Mouse (Mus musculus): ENCODE measurements around the gene Phlpp1. TPM values are rescaled to one million over a fixed set of nuclear protein-coding genes. Genes with fewer than 3 reads are reported as not detected.
A peak's percentile ranks its signal among the peaks of the same experiment; 100 is the strongest.

Gene Phlpp1
- polyA plus RNA-seq, 1 experiment from 2014 or later: 4.2 TPM

GRCm38 (mm10) chr1:106221964-106222363 lies 50.4 kb downstream of the Phlpp1 start:
- no peaks in the 10 kb centered on the region for H3K27me3 ChIP-seq
- H3K4me2 ChIP-seq: no peak overlapping the region
- 42% methylated on average over 2 of the region's 2 CpGs for WGBS
- ATAC-seq (replicated peaks; ENCODE audit: insufficient number of reproducible peaks, insufficient read depth, low FRiP score, low read depth): no peak
- no peak overlapping the region for H3K9ac ChIP-seq
- 0 out of 2 replicates have a peak, but pooled peaks cover 2% of the 10 kb centered on the region for H3K9me3 ChIP-seq (replicated peaks)
- H3K36me3 ChIP-seq: no peaks in the 10 kb centered on the region
- H3K4me1 ChIP-seq (replicated peaks): peaks cover 21% of the 10 kb centered on the region
- peak overlapping the region; percentile 52 for H3K27ac ChIP-seq
- H3K4me3 ChIP-seq: no peak overlapping the region

- H3K27me3 ChIP-seq: no peaks in the 10 kb centered on the region
- H3K4me3 ChIP-seq: no peak overlapping the region
- 0 out of 2 replicates have a peak, but pooled peaks cover 2% of the 10 kb centered on the region for H3K9me3 ChIP-seq (replicated peaks)
- no peak overlapping the region for H3K9ac ChIP-seq
- H3K4me1 ChIP-seq (replicated peaks): peaks cover 20% of the 10 kb centered on the region
- ATAC-seq (replicated peaks; ENCODE audit: insufficient number of reproducible peaks, insufficient read depth, low FRiP score, low read depth): no peak
- 76% methylated on average over 7 of the region's 7 CpGs for WGBS
- no peak overlapping the region for H3K4me2 ChIP-seq
- H3K36me3 ChIP-seq: no peaks in the 10 kb centered on the region
- no peak overlapping the region; the same call in 1 of the 2 replicates for H3K27ac ChIP-seq
Observed at GRCm38 (mm10) chr1:106226613-106227012, 55.1 kb downstream of the Phlpp1 start.

- H3K27me3 ChIP-seq: no peaks in the 10 kb centered on the region
- H3K36me3 ChIP-seq: no peaks in the 10 kb centered on the region
- H3K9ac ChIP-seq: no peak overlapping the region
- peak overlapping the region; percentile 40; the same call in 1 of the 2 replicates for H3K27ac ChIP-seq
- ATAC-seq (replicated peaks; ENCODE audit: insufficient number of reproducible peaks, insufficient read depth, low FRiP score, low read depth): no peak
- no peak overlapping the region for H3K4me2 ChIP-seq
- no peaks in the 10 kb centered on the region for H3K9me3 ChIP-seq (replicated peaks)
- peaks cover 21% of the 10 kb centered on the region for H3K4me1 ChIP-seq (replicated peaks)
- H3K4me3 ChIP-seq: no peak overlapping the region
- 80% methylated on average over 3 of the region's 3 CpGs for WGBS
Observed at GRCm38 (mm10) chr1:106230313-106230712, 58.8 kb downstream of the Phlpp1 start.

GRCm38 (mm10) chr1:106231345-106231744 lies 59.8 kb downstream of the Phlpp1 start:
- Histone ChIP-seq H3K4me2 (no peak overlapping the region), H3K9me3 (replicated peaks) (no peaks in the 10 kb centered on the region), H3K9ac (no peak overlapping the region), H3K4me1 (replicated peaks) (peaks cover 23% of the 10 kb centered on the region), H3K27me3 (no peaks in the 10 kb centered on the region), H3K4me3 (no peak overlapping the region), H3K27ac (no peak overlapping the region), H3K36me3 (no peaks in the 10 kb centered on the region)
- WGBS: 81% methylated on average over 5 of the region's 5 CpGs
- no peak for ATAC-seq (replicated peaks; ENCODE audit: insufficient number of reproducible peaks, insufficient read depth, low FRiP score, low read depth)

DNA sequence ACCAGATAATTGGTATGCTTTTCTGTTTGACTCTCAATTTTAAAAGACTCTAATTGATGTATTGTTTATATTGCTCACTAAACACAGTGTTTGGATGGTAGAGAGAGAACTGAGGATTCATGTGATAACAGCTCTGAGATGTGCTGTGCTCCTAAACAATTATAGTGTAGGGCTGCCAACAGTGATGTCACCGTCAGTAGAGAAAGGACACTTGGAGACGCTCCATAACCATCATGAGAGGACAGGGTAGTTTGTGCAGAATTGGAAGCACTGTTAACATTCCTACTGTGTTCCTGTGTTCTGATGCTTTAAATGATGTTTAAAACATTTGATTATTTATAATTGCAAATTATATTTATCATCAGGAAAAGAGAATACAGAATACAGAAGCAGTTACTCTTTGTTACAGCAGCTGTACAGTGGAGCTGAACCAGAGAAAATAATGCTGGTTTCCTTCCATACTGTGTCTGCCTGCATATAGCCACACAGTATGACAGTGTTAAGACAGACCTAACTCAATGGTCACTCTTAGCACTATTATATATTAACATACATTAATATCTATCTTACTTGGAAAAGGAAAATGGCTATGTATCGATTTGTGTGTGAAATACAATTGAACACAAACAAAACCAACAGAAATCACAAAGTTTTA lies 60.4 kb downstream of the Phlpp1 start:
- Histone ChIP-seq H3K4me3 (no peak overlapping the region), H3K4me2 (no peak overlapping the region), H3K36me3 (no peaks in the 10 kb centered on the region), H3K27me3 (no peaks in the 10 kb centered on the region), H3K9me3 (replicated peaks) (no peaks in the 10 kb centered on the region), H3K4me1 (replicated peaks) (peaks cover 20% of the 10 kb centered on the region), H3K27ac (no peak overlapping the region), H3K9ac (no peak overlapping the region)
- 46% methylated on average over 3 of the region's 3 CpGs for WGBS
- ATAC-seq (replicated peaks; ENCODE audit: insufficient number of reproducible peaks, insufficient read depth, low FRiP score, low read depth): peak; percentile 55; the same call in 1 of the 2 replicates

GRCm38 (mm10) chr1:106232460-106232850 lies 60.9 kb downstream of the Phlpp1 start:
- 85% methylated on average over 4 of the region's 4 CpGs for WGBS
- no peak overlapping the region for H3K4me3 ChIP-seq
- ATAC-seq (replicated peaks; ENCODE audit: insufficient number of reproducible peaks, insufficient read depth, low FRiP score, low read depth): no peak
- H3K4me2 ChIP-seq: no peak overlapping the region
- H3K9me3 ChIP-seq (replicated peaks): no peaks in the 10 kb centered on the region
- H3K4me1 ChIP-seq (replicated peaks): peaks cover 24% of the 10 kb centered on the region
- H3K36me3 ChIP-seq: no peaks in the 10 kb centered on the region
- no peak overlapping the region for H3K27ac ChIP-seq
- H3K27me3 ChIP-seq: no peaks in the 10 kb centered on the region
- no peak overlapping the region for H3K9ac ChIP-seq

DNA sequence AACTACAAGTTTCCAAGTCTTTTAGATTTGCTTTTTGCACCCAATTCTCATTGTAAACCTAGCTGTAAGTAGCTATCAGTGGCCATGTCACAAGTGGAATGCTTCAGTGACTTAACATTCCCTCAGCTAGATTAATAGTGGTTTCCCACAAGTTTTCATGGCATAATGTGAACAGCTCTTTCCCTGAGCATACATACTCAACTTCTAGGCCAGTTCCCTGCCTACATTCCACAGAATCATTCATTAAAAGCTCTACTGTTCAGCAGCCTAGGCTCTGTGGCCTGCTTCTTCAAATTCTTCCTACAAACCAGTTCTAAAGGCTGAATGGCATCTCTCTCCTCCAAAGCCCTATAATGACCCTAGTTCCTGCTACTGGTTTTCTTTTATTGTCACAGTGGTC lies 65.4 kb downstream of the Phlpp1 start:
- no peak for ATAC-seq (replicated peaks; ENCODE audit: insufficient number of reproducible peaks, insufficient read depth, low FRiP score, low read depth)
- Histone ChIP-seq H3K4me3 (no peak overlapping the region), H3K27me3 (no peaks in the 10 kb centered on the region), H3K4me2 (no peak overlapping the region), H3K9ac (no peak overlapping the region), H3K4me1 (replicated peaks) (peaks cover 31% of the 10 kb centered on the region), H3K36me3 (no peaks in the 10 kb centered on the region), H3K9me3 (replicated peaks) (no peaks in the 10 kb centered on the region), H3K27ac (no peak overlapping the region)

DNA sequence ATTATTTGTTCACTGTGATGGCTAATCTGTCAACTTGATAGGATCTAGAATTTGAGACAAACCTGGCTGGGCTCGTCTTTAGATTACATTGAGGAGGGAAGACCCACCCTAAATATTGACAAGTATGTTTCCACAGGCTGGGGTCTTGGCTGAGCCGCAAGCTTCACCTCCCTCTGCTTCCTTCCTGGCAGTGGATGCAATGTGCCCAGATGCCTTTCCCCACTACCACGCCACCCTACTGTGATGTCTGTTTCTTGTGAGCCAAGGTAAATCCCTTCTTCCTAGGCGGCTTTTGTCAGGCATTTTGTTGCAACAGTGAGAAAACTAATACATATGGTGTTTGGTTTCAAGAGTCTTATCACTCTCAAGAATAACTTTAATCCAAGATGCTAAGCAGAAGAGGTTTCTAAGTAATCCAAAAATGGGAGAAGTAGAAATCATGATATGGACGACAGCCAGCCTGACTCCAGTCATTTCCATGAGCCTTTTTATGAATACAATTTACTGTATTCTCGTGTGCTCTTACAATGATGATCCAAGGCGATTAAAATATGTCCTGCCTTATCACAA lies 68.6 kb downstream of the Phlpp1 start:
- Histone ChIP-seq H3K4me2 (no peak overlapping the region), H3K36me3 (no peaks in the 10 kb centered on the region), H3K4me3 (no peak overlapping the region), H3K9me3 (replicated peaks) (no peaks in the 10 kb centered on the region), H3K27me3 (no peaks in the 10 kb centered on the region), H3K9ac (no peak overlapping the region), H3K4me1 (replicated peaks) (peaks cover 35% of the 10 kb centered on the region), H3K27ac (no peak overlapping the region)
- WGBS: 68% methylated on average over 7 of the region's 7 CpGs
- no peak for ATAC-seq (replicated peaks; ENCODE audit: insufficient number of reproducible peaks, insufficient read depth, low FRiP score, low read depth)

DNA sequence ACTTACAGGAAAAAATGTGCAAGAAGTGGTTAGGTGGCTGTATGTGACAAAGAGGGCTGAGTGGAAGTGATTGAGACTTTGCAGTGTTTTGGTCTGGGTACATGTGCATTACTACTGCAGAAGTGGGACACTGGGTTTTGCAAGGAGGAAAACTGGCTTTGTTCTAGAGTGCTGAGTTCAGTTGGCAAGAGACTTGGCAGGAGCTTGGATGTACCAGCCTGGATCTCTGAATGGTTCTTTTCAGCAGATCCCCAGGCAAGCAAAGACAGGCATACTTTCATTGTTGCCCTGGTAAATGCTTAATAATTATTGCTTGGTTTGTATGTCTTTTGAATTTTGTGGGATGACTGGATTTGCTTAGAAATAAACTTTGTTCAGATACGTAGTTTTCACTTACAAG lies 69.5 kb downstream of the Phlpp1 start:
- H3K4me2 ChIP-seq: no peak overlapping the region
- no peak for ATAC-seq (replicated peaks; ENCODE audit: insufficient number of reproducible peaks, insufficient read depth, low FRiP score, low read depth)

GRCm38 (mm10) chr1:106242129-106242528 lies 70.6 kb downstream of the Phlpp1 start:
- ATAC-seq (replicated peaks; ENCODE audit: insufficient number of reproducible peaks, insufficient read depth, low FRiP score, low read depth): no peak

More for the DNA sequence above, 69.5 kb downstream of the Phlpp1 start:
- peaks cover 5% of the 10 kb centered on the region; the same call in 1 of the 2 replicates for H3K9me3 ChIP-seq (replicated peaks)
- H3K27me3 ChIP-seq: no peaks in the 10 kb centered on the region
- H3K36me3 ChIP-seq: no peaks in the 10 kb centered on the region
- H3K4me1 ChIP-seq (replicated peaks): peaks cover 34% of the 10 kb centered on the region
- WGBS: 81% methylated on average over 1 of the region's 1 CpGs
- H3K9ac ChIP-seq: no peak overlapping the region
- H3K4me3 ChIP-seq: no peak overlapping the region
- peak overlapping the region; percentile 13; the same call in 1 of the 2 replicates for H3K27ac ChIP-seq

GRCm38 (mm10) chr1:106243371-106243770 lies 71.8 kb downstream of the Phlpp1 start:
- Histone ChIP-seq H3K9ac (no peak overlapping the region), H3K36me3 (no peaks in the 10 kb centered on the region), H3K4me3 (no peak overlapping the region), H3K9me3 (replicated peaks) (peaks cover 5% of the 10 kb centered on the region; the same call in 1 of the 2 replicates), H3K27me3 (no peaks in the 10 kb centered on the region), H3K27ac (no peak overlapping the region), H3K4me2 (no peak overlapping the region), H3K4me1 (replicated peaks) (peaks cover 27% of the 10 kb centered on the region)
- no peak for ATAC-seq (replicated peaks; ENCODE audit: insufficient number of reproducible peaks, insufficient read depth, low FRiP score, low read depth)
- WGBS: 92% methylated on average over 1 of the region's 1 CpGs

More at GRCm38 (mm10) chr1:106242129-106242528, 70.6 kb downstream of the Phlpp1 start:
- Histone ChIP-seq H3K27ac (peak overlapping the region; percentile 45), H3K4me2 (no peak overlapping the region), H3K9me3 (replicated peaks) (peaks cover 5% of the 10 kb centered on the region; the same call in 1 of the 2 replicates), H3K4me3 (no peak overlapping the region), H3K27me3 (no peaks in the 10 kb centered on the region), H3K4me1 (replicated peaks) (peaks cover 29% of the 10 kb centered on the region), H3K9ac (no peak overlapping the region), H3K36me3 (no peaks in the 10 kb centered on the region)
- 6% methylated on average over 2 of the region's 2 CpGs for WGBS

DNA sequence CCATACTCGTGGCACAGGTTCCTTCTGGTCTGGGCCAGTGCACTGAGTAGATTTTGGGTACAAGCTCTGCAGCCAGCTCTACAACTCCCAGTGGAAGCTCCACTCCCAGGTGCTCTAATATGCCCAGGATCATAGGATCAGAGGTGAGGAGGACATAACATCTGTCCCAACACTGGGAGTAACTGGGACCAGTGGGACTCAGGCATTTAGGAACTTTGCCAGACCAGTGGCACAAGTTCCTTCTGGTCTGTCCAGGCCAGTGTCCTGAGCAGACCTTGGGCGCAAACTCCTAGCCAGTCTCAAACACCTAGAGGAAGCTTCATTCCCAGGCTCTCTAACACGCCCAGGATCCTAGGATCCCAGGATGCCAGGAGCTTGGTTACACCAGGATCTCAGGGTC lies 72.7 kb downstream of the Phlpp1 start:
- WGBS: 86% methylated on average over 3 of the region's 3 CpGs
- Histone ChIP-seq H3K9ac (no peak overlapping the region), H3K36me3 (no peaks in the 10 kb centered on the region), H3K27ac (no peak overlapping the region), H3K4me1 (replicated peaks) (peaks cover 27% of the 10 kb centered on the region), H3K9me3 (replicated peaks) (peaks cover 5% of the 10 kb centered on the region; the same call in 1 of the 2 replicates), H3K4me3 (no peak overlapping the region), H3K27me3 (no peaks in the 10 kb centered on the region), H3K4me2 (no peak overlapping the region)
- ATAC-seq (replicated peaks; ENCODE audit: insufficient number of reproducible peaks, insufficient read depth, low FRiP score, low read depth): no peak

All from heart, embryonic 15.5 days (tissue).